Mouse (Mus musculus) lung, adult 10 weeks (tissue): Measurements from ENCODE around the gene Lrrc2. TPM values are rescaled to one million over a fixed set of nuclear protein-coding genes. Genes with fewer than 3 reads are reported as not detected.

Source experiments
- polyA plus RNA-seq: library from polyadenylated mRNA; stranded (reverse); fragments of 350-450 nt; fragmentation: Illumina TruSeq; extraction: RNeasy Lipid Tissue Mini Kit (QIAGEN cat#74804); gene quantifications from one replicate; pipeline ENCODE4 v1.2.3, GENCODE M21; 2014; ENCODE audit warnings: low read depth, low replicate concordance; ENCODE audit not compliant: insufficient read depth

Lrrc2 gene
- 0.90 TPM for polyA plus RNA-seq

DNA sequence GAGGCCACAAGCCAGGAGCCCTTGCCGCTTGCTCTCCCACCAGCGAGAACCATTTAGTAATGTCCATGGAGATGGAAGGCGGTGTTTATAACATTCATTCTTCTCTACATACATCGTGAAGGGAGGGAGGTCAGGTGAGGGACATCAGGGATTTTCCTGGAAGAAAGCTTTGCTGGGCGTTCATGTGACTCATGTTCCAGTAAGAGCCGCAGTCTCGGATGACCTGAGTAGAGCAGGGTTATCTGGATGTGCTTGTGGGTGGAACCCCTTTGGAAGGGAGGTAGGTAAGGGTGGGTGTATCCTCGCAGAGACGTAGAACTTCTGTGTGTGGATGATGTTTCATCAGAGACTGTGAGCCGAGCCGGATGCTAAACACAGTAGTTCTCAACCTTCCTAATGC lies at the start of gene Lrrc2:
Lrrc2 (plus strand) TSS at position 149 of the 400 bp plus-strand sequence.

DNA sequence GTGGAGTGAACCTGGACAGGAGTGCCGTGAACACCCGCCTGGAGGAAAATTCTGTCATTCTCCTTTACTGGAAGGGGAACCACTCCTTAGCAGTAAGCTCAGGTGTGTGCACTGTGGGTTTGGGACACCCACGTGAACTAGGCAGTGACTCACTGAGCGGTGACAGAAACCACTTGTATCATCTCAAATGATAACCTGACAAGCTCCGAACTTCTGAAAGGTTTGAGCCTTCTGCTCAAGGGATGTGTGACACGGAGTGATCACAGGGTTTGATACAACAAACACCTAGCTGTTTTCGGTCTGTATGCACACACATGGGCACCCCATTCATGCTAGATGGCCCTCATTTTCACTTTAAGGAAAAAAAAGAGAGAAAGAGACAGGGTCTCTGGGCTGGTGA lies 34.6 kb upstream of the Lrrc2 start, which contains the start of gene Fam240a:
Fam240a (minus strand) TSS at position 76 of the 400 bp plus-strand sequence.

DNA sequence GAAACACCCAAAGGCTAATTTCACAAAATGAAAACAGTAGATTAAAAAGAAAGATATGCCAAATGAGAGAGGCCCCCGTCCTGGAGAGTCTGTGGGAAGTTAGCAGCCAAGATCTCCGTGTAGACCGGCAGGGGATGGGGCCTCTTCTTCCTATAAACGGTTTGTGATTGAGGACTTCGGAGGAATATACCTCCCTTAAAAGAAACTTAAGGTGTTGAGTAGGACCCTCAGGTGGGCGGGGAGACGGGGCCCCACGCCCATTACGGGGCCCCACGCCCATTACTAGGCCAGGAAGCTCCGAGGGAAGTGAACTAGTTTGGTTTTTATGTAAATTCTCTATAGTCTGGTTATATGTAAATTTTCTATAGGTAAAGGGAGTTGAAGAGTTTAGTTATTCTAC lies 5.4 kb upstream of the Lrrc2 start, which contains the start of gene Tdgf1:
Tdgf1 (minus strand) TSS at position 233 of the 400 bp plus-strand sequence.

DNA sequence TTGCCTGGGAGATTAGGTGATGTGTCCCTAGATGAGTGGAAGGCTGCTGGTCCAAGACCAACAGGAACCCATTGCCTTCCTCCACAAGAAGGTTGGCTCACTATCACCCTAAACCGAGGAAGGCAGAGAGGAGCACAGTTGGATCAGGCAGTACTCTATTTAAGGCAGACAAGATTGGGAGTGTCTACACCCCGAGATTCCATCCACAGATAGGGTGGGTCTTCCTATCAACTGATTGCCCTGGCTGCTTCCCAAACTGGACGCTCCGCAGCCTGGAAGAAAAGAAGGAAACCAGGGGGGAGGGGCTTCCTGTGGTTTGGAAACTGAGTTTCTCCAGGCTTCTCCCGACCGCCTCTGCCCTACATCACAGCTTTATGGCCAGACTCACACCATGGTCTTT lies 38.9 kb downstream of the Lrrc2 start, which contains the start of gene Rtp3:
Rtp3 (minus strand) TSS at position 380 of the 400 bp plus-strand sequence.

DNA sequence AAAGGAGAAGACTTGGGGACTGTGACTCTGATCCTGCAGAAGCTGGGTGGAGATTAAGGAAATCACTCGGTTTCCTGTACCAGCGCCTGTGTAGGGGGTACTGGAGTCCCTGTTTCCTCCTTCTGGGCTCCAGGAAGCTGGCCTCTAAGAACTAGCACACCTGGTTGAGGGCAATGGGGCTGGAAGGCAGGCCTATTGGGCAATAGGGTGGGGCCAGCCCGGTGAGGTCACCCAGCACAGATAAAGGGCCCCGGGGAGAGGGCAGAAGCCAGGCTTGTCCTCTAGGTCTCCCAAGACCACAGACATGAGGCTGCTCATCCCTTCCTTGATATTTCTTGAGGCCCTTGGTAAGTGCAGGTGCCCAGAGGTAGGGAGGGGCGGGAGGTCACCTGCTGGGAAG lies 67.7 kb downstream of the Lrrc2 start, which contains the start of gene Ltf:
Ltf (plus strand) TSS at position 250 of the 400 bp plus-strand sequence.

Other genes starting within 250 kb of the Lrrc2 start
- 12.4 TPM for gene Myl3, start 209.7 kb upstream of the Lrrc2 start, polyA plus RNA-seq
- gene Pth1r, start 204.4 kb upstream of the Lrrc2 start, polyA plus RNA-seq, result 3.5 TPM
- not detected for gene Prss42, start 153.4 kb upstream of the Lrrc2 start, polyA plus RNA-seq
- gene Prss44, start 137.6 kb upstream of the Lrrc2 start, polyA plus RNA-seq, result not detected
- gene Prss43, start 124.9 kb upstream of the Lrrc2 start, polyA plus RNA-seq, result not detected
- gene Prss45, start 117.0 kb upstream of the Lrrc2 start, polyA plus RNA-seq, result not detected
- not detected for gene Prss46, start 107.0 kb upstream of the Lrrc2 start, polyA plus RNA-seq
- gene Prss50, start 93.6 kb upstream of the Lrrc2 start, polyA plus RNA-seq, result not detected
- 20.3 TPM for gene Als2cl, start 71.7 kb upstream of the Lrrc2 start, polyA plus RNA-seq
- 1.9 TPM for gene Tmie, start 71.4 kb upstream of the Lrrc2 start, polyA plus RNA-seq
- not detected for gene Fam240a, start 34.7 kb upstream of the Lrrc2 start, polyA plus RNA-seq
- gene Tdgf1, start 5.4 kb upstream of the Lrrc2 start, polyA plus RNA-seq, result 1.9 TPM
- 8.7 TPM for gene Rtp3, start 39.0 kb downstream of the Lrrc2 start, polyA plus RNA-seq
- 31.4 TPM for gene Ltf, start 67.7 kb downstream of the Lrrc2 start, polyA plus RNA-seq
- gene Ccrl2, start 106.0 kb downstream of the Lrrc2 start, polyA plus RNA-seq, result 27.7 TPM
- 40.4 TPM for gene Lrrfip2, start 166.0 kb downstream of the Lrrc2 start, polyA plus RNA-seq